Comparison of ENCODE assay signal across 8 mouse cellular contexts in genomic region chr1:157465194-157465593, GRCm38 (mm10). TPM values are rescaled to one million over a fixed set of nuclear protein-coding genes. Genes with fewer than 3 reads are reported as not detected.
DNase-seq lines count a peak whose midpoint lies in the region.

No protein-coding gene starts in this region.

- DNase-seq in gastrocnemius, adult 8-10 months (ENCODE audit: low spot score in 2 of 2) = peak; percentile 11 to 20
- DNase-seq in gastrocnemius, postnatal 25 days = no peak
- peak; percentile 20 for DNase-seq in ovary, postnatal 36 days (ENCODE audit: low spot score)
- no peak for DNase-seq in ovary, adult 18-20 months (ENCODE audit: low spot score)
- DNase-seq in cerebellum, postnatal 36 days = peak; percentile 13 to 17
- peak; percentile 80 for DNase-seq in layer of hippocampus, adult 9-10 months (ENCODE audit: low spot score)
- peak; percentile 61 for DNase-seq in thymus, postnatal 4 days
- DNase-seq in frontal cortex, postnatal 14 days (ENCODE audit: low spot score in 2 of 2) = no peak

RNA-seq across cellular contexts. Expression of gene Cryzl2, which starts 6.8 kb away (rescaled TPM):
- under 1 TPM; 0.36 to 0.88 (median 0.70) TPM for total RNA-seq in gastrocnemius, adult 8-10 months (2022)
- 1 to 10 TPM; 1.2 to 1.4 TPM for total RNA-seq in gastrocnemius, postnatal 25 days (2021)

RNA-seq across cellular contexts. Expression of gene Sec16b, which starts 41.3 kb away (rescaled TPM):
- under 1 TPM; 0.29 to 0.79 (median 0.44) TPM for total RNA-seq in gastrocnemius, adult 8-10 months (2022)
- 1 to 10 TPM; 1.2 to 1.8 TPM for total RNA-seq in gastrocnemius, postnatal 25 days (2021)

RNA-seq across cellular contexts. Expression of gene Rasal2, which starts 52.8 kb away (rescaled TPM):
- total RNA-seq in gastrocnemius, adult 8-10 months (2022) = 1 to 10 TPM; 4.0 to 6.1 (median 5.1) TPM
- 1 to 10 TPM; 8.6 TPM for total RNA-seq in gastrocnemius, postnatal 25 days (2021)

Comparison
In these comparisons a context has a peak if more than half of its experiments do, and no peak if none do; other contexts are left out.
1. DNase-seq: peak in gastrocnemius, adult 8-10 months (2 of 2), ovary, postnatal 36 days (single experiment), cerebellum, postnatal 36 days (2 of 2), layer of hippocampus, adult 9-10 months (single experiment) and thymus, postnatal 4 days (single experiment); none in gastrocnemius, postnatal 25 days (single experiment), ovary, adult 18-20 months (single experiment) and frontal cortex, postnatal 14 days (0 of 2).